Mouse (Mus musculus): ENCODE measurements around the gene Zfp286.
A peak's percentile ranks its signal among the peaks of the same experiment; 100 is the strongest.
"Not testable (repeated sequence)": the region's sequence is repeated elsewhere in the genome, so short reads cannot be mapped to it uniquely, and the experiment has no call there.

Gene Zfp286

GRCm38 (mm10) chr11:62804119-62804518 is 14.9 kb upstream of the Zfp286 start:
- peak; percentile 66 for DNase-seq (ENCODE audit: low read depth, low spot score)

- DNase-seq (ENCODE audit: low read depth, low spot score), result no peak
Measured at GRCm38 (mm10) chr11:62789617-62789936, 315 bp upstream of the Zfp286 start.

GRCm38 (mm10) chr11:62776510-62776909 is 12.8 kb downstream of the Zfp286 start:
- no peak for DNase-seq (ENCODE audit: low read depth, low spot score)

DNA sequence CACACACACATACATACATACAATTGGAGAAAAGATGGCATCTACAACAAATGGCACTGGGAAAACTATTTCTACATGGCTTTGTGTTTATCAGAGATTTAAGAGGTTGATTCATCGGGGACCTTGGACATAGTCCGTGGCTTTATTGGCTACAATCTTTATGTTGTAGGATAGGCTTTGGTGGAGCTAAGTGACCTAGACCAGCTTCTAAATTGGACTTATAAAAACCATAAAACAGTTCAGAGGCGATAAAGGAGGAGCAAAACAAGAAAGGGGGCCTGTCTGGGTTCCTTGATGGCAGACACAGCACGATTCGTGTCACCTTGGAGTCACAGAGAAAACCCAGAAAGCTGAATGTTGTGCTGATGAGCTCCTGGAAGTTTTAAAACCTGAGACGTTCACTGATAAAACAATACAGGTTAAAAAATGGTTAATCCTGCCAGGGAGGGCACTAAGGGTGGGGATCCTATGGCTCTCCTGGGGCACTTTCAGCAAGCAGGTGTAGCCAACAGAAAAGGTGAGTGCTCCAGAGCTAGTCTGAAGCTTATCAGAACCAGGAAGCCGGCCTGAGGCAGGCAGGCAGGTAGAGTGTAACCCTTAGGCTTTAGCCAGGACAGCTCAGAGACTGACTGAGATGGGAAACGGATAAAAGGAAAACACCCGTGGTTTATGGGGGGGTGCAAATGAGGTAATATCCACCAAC is 28.4 kb downstream of the Zfp286 start:
- DNase-seq (ENCODE audit: low read depth, low spot score), result no peak

DNA sequence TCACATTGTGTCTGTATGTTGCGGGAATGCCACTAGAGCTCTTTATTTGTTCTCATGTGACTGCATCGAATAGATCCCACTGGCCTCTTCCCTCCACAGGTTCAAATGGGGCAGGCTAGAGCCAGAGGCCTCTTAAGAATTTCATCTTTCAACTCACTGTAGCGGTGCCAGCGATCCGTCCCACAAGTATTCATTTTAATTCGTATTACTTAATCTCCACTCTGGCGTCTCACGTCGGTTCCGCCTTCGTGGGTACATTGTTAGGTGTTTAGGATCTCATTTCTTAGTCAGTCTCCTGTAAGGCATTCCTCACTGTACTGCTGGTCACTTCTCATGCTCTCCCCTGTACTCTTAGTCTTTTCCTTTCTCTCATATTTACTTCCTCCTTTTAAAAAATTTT is 30.8 kb downstream of the Zfp286 start:
- no peak for DNase-seq (ENCODE audit: low read depth, low spot score)

DNA sequence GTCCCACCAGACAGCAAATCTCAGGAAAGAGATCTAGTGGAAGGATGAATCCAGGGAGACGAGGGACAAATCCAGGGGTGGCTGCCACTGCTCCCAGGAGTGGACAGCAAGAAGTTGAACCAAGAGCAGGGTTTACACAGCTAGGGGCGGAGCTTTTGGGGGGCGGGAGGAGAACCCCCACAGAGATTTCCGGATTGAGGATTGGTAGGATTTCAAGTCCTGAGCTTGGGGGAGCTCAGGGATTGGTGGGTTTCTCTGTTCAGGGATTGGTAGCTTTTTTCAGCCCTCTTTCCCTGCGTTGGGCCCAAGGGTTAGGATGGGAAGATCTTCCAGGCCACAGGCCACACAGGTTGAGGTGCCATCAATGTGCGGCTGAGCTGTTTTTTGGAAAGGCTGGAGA is 31.4 kb downstream of the Zfp286 start:
- DNase-seq (ENCODE audit: low read depth, low spot score), result peak; percentile 78

- no peak for DNase-seq (ENCODE audit: low read depth, low spot score)
Measured at GRCm38 (mm10) chr11:62757143-62757507, 32.1 kb downstream of the Zfp286 start.

- peak; percentile 99 for DNase-seq (ENCODE audit: low read depth, low spot score)
Measured at GRCm38 (mm10) chr11:62756456-62757142, 32.7 kb downstream of the Zfp286 start.

- DNase-seq (ENCODE audit: low read depth, low spot score), result no peak
Measured at GRCm38 (mm10) chr11:62752780-62753179, 36.5 kb downstream of the Zfp286 start, which contains the start of gene Gm10428. Gene Gm10428, plus strand, starts transcription at chr11:62753100.

- no peak for DNase-seq (ENCODE audit: low read depth, low spot score)
Measured at GRCm38 (mm10) chr11:62752191-62752590, 37.1 kb downstream of the Zfp286 start.

DNA sequence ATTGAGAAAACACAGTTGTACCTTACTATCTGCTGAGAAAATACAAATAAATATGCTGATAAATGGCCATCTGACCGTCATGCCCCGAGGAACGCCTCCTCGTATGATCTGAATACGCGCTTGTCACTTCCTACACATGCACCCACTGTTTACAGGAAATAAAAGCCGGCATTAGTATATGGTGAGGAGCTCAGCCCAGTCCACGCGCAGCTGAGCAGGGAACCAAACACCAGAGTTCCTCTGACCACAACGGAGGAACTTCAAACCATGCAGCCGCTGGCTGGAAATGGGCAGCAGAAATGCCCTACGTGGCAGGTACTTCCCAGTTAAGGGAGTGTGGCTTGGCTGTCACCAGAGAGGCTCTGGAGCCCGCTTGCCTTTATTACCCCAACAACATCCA is 39.8 kb downstream of the Zfp286 start:
- not testable (repeated sequence) for DNase-seq (ENCODE audit: low read depth, low spot score)

DNA sequence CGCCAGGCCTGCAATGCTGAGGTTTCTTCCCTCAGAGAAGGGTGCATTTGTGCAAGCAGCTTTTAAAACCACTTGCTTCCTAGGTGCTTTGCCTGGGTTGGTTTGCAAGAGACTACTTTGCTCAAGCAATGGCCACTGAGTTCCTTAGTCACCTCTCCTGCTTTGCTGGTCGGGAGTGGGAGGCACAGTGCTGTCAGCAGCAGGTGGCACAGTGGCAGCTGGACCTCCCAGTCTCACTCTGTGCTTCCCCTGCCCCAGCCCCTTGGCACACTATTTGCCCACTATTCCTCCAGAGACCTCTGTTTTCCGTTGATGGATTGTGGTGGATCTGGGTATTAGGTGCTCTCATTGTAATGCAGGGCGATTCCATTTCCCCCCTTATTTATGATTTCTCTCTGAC is 41.2 kb downstream of the Zfp286 start:
- no peak for DNase-seq (ENCODE audit: low read depth, low spot score)

DNA sequence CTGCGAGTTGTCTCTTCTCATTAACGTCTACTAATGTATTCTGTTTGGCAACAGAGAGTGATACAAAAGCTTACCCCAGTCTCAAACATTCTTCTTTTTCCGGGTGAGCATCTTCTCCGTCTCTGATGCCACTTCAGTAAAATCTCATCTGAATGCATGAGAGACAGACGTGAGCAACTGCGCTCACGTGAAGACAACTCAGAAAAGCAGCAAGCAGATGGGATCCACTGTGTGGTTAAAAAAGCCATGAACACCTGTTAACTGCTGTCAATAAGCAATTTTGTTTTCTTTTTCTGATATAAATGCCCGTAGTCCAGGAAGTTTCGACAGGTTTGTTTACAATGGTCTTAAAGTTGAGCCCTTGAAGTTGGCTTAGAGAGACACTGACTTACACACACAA is 42.0 kb downstream of the Zfp286 start:
- no peak for DNase-seq (ENCODE audit: low read depth, low spot score)

DNA sequence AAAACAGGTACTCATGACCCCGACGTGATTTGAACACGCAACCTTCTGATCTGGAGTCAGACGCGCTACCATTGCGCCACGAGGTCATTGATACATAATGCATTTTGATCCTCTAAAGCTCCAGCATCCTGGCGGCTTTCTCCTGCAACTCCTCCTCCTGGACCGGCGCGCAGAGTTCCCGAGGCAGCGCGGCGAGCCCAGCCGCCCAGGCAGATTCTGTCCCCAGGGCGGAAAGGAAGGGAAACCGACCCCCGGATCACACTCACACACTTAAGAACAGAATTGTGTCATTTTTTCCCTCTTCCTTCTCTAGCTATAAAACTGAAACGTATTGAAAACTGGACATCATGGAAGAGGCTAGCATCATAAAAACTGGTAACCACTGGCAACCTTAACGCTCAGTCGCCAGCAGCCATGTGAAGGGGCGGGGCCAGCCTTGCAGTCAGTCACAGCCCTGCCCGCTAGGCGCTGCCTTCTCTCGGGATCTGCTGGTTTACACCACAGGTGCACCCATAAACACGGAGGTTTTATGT is 43.2 kb downstream of the Zfp286 start:
- peak; percentile 80 for DNase-seq (ENCODE audit: low read depth, low spot score)

DNA sequence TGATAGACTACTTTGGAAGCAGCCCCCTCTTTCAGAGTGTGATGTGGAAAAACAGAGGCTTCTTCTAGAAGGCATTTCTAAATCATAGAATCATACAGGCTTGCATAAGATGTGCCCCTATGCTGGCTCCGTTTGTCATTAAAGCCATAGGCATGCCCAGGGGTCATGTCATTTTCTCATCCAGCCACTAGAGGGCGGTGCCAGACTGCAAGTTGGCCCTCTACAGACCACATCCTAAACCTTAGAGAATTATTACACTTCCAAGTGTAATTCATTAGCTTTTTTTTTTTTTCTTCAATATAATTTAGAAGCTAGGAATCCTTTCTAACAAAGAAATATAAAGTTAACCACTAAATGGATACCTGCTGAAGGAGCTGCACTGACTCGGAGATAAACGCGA is 45.2 kb downstream of the Zfp286 start:
- peak; percentile 77 for DNase-seq (ENCODE audit: low read depth, low spot score)

DNA sequence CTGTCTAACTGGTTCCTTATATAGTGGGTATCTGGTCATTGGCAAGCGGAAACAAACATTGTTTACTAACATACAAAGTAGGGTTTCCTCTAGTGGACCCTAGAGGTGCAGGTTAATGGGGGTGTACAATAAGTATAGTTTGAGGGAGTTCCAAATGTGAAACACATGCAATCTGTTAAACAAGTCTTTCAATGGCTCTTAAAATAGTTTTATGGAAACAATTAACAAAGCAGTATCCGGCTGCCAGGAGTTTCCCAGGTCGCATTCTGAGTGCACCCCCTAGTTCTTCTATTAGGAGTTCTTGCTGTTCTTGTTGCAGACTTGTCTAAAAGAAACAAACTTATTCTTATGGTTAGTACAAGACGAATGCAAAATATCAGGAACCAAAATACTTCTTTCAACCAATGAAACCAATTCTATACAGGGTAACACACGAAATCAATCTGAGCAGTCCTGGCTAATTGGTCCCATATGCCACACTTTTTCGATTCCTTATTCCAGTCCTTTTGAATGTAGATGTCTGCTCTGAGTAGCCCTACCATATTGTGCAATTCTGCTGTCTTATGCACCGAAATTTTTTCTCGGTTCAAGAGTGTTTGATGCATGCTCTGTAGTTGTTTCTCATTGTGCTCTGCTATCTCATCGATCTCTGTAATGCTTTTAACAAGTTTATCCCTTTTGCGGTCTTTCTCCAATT is 46.9 kb downstream of the Zfp286 start:
- no peak for DNase-seq (ENCODE audit: low read depth, low spot score)

DNA sequence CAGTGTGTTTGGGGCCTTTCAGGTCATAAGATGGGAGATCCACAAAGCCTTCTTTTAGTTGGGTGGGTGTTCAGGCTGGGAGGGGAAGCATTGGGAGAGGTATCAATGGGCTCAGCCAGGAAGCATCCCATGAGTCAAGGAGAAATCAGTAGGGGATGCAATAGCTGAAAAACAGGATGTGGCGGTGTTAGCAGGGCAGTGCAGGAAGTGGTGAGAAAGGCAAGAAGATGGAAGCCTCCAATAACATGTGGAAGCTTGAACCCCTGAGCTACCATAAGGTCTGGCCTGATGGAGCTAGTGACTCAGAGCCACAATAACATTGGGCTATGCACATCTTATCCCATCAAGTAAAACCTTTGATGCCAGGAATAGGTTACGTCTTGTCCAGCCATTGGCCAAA is 48.1 kb downstream of the Zfp286 start:
- DNase-seq (ENCODE audit: low read depth, low spot score), result no peak

GRCm38 (mm10) chr11:62732665-62733064 is 56.6 kb downstream of the Zfp286 start:
- DNase-seq (ENCODE audit: low read depth, low spot score), result no peak

GRCm38 (mm10) chr11:62732022-62732387 is 57.3 kb downstream of the Zfp286 start:
- DNase-seq (ENCODE audit: low read depth, low spot score), result no peak

DNA sequence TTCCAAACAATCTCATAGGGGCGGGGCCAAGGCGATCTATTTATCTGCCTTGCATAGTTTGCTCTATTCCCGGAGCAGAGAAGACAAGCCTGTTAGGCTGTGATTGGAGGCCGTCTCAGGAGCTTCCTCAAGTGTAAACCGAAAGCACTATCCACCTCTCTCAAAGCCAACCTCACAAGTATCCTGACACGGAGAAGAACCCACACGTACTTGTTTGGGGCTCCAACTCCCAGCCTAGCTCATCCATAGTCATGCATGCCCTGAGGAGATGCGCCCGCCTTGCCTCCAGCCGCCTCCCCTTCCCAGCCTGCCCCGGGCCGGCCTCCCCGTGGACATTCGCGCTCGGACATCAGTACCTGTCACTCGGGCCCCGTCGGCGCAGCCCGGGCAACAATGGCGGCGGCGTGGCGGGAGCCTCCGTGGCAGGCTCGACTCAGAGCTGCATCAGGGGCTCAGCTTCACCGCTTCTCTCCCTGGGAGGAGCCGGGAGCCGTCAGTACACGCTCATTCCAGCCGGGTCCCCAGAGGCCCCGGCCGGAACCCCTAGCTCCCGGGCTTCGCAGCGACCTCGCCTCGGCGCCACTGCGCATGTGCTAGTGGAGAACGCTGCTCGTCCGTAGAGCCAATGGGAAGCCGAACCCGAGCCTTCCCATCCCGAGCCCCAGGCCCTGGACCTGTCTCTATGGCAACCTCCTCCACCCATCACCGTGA is 57.8 kb downstream of the Zfp286 start, which contains the start of gene Zfp287:
Gene Zfp287 (minus strand): TSS at position 595 of the 711 bp plus-strand sequence.
- DNase-seq (ENCODE audit: low read depth, low spot score), result peak; percentile 88

DNA sequence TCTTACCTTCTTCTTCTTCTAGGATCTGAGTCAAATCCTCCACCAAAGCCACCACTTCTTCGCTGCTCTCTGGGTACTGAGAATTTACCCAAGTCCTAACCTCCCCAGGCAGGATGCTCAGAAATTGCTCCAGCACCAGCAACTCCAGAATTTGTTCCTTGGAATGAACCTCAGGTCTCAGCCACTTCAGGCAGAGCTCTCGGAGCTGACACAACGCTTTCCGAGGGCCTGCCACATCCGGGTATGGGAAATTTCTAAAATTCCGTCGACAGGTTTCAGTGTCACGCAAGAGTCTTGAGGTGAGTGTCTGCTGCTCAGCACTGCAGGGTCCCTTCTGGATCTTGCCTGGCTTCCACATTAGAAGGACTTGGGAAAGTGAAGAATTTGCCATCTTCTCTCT is 61.0 kb downstream of the Zfp286 start:
- no peak for DNase-seq (ENCODE audit: low read depth, low spot score)

GRCm38 (mm10) chr11:62710657-62711056 is 78.6 kb downstream of the Zfp286 start:
- DNase-seq (ENCODE audit: low read depth, low spot score), result no peak

All from ZHBTc4 (cell line).